Mouse (Mus musculus): ENCODE data around the gene Gng2.
A peak's percentile ranks its signal among the peaks of the same experiment; 100 is the strongest.
"Not testable (repeated sequence)": the region's sequence is repeated elsewhere in the genome, so short reads cannot be mapped to it uniquely, and the experiment has no call there.

Gene Gng2

DNA sequence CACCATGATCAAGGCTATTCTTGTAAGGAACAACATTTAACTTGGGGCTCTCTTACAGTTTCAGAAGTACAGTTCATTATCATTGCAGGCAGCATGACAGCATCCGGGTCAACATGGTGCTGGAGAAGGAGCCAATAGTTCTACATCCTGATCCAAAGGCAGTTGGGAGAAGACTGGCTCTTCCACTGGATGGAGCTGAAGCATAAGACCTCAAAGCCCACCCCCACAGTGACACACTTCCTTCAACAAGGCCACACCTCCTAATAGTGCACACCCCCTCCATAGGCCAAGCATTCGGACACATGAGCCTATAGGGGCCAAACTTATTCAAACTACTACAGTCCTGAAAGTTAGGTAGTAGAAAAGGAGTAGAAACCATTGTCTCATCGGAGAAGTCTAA, 42.3 kb downstream of the Gng2 start:
- no peak for DNase-seq

DNA sequence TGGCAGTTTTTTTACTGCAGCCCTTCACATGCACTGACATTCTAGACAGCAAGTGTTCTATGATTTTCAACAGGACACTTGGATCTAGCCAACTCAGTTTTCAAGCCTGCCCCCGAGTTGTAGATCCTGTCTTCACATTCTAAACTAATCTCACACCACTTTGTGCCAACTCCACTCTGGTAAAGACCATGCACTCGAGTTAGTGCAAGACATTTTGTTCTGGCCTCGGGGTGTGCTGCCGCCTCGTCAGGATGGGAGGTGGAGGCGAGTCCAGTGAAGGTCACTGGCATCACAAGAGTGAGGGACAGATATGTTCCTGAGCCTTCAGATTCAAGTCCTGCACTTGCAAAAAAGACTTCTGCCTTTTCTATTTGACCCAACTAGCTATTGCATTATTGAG, 44.1 kb downstream of the Gng2 start:
- no peak for DNase-seq

DNA sequence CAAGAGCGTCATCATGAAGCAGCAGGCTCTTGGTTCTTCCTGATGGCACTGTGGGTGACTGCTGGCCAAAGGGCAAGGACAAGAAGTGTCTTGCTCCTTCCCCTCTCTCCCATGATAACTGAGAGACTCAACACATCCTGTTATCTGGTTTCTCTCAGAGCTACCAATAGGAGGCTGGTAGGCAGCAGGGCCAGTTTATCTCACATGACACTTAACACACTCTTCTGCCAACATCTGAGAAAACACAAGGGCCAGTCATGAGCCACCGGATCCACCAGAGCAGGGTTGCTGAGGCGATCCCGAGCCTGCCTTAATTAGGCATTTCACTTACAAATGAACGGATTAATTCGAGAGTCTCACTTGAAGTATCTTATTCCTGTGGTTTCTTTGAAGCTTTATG, 49.5 kb downstream of the Gng2 start:
- DNase-seq: no peak

GRCm38 (mm10) chr14:19927156-19927555, 50.3 kb downstream of the Gng2 start:
- DNase-seq: no peak

DNA sequence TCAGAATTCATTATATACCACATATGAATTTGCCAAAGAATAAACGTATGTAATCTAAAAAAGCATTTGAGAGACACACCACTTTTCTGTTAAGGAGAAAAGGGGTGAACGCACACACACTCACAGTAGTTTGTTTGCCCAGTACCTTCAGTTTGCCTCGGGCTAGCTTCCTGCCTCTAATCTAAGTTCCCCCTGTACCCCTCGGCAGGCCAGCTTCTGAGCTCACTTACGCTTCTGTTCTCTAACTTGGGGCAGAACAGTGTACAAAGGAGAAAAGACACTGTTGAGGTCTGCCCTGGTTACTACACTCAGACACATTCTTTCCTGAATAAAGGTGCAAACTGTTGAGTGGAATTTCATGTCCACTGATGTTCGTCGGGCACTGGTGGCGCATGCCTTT, 51.1 kb downstream of the Gng2 start:
- DNase-seq: no peak

- DNase-seq: no peak
These were observed 52.3 kb downstream of the Gng2 start for GRCm38 (mm10) chr14:19925157-19925556.

DNA sequence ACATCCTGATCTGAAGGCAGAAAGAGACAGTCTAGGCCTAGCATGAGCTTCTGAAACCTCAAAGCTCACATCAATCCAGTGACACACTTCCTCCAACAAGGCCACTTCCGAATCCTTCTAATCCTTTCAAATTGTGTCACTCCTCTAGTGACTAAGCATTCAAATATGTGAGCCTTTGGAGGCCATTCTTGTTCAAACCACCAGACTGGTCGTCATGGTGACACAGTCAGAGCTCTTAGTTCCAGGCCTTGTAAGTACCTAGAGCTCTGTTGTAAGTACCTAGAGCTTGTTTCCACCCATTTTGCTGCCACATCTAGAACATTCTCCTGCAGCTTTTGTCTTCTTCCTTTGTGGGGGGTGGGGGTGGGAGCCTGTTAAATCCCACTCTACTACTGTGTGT, 53.3 kb downstream of the Gng2 start:
- no peak for DNase-seq

DNA sequence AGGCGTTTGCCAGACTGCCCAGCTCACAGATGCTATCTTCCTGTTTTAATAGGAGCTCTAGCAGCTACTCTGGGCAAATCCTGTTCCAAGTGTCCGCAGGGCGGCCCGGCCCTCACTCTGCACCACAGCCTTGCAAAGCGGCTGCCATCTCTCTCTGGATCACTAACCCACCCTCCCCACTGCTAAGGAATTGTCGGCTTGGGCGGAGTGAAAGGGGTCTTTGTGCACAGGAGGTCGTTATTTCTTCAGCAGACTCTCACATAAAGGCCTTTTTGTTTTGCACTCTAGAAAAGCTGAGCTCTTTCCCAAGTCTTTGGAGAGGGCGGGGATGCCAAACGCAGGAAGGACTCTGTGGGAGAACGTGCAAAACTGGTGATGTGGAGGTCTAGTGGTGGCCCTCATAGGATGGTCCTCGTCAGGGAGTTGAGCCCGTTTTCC, 57.2 kb downstream of the Gng2 start:
- DNase-seq: no peak

DNA sequence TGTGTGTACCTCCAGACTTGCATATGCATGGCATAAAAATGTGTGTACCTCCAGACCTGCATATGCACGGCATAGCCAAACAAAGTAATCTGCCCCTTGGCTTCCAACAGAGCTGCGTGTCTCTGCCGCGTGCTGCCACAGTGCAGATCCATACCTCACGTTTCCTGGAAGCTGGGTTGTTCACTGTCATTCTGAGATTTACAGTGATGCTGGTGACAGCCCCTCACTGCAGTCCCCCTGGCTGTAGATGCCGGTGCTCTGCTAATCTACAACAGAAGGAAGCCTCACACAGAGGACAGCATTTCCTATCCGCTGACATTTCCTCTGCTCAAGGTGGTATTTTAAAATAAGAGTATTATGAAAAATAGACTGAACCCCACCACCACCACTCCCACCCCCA, 57.6 kb downstream of the Gng2 start:
- DNase-seq: no peak

DNA sequence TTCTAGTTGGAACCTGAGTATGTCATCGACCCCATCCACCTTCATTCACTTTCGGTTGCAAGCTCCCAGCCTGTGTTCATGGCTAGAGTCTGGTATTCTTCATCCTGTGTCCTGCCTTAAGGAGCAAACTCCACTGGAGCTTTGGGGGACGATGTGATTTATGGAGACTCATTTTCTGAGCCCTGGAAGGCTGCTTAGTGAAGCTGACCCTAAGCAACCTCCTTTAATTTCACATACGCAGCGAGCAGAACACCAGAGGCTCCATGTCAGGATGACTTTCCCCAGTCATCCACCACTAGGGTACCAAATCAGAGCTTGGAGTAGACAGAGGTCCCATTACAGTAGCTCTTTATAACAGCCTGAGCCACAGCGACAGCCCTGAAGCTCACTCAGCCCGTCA, 59.9 kb downstream of the Gng2 start:
- no peak for DNase-seq

DNA sequence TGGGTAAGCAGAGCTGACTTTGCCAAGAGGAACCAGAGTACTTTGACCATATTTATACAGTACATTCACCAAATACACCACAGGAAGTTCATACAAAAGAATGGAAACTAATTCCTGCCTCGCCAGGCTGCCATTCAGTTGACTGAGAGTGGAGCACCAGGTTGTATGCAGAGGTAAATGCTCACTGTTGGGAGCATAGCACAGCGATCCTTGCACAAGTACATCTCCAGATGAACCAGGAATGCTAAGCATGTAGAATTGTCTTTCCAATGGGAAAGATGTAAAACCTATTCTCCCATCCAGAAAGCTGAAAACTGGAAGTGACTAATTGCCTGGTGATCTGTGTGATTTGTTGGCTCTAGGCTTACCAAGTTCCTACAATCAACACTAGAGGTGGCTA, 61.1 kb downstream of the Gng2 start:
- no peak for DNase-seq

GRCm38 (mm10) chr14:19912891-19913290, 64.5 kb downstream of the Gng2 start:
- DNase-seq: no peak

- peak; percentile 88 to 89 for DNase-seq
These were observed 71.8 kb downstream of the Gng2 start for GRCm38 (mm10) chr14:19905615-19906014.

DNA sequence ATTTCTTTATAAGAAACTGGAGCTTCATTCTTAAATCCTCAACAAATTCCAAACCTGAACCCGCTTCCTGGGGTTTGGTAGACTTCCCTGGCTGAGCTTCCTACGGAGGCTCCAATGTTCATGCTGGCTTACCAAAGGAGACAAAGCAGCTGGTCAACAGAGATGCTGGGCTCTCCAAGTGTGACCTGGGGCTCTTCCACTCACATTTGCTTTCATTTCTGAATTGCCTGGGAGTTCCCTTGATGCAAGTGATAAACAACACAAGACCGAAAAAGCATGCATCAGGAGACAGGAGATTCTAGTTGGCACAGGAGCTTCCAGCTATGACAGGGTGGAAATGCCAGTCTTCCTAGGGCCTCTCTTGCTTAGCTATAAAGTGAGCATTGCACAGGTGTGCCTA, 72.6 kb downstream of the Gng2 start:
- peak; percentile 19 to 40 for DNase-seq

DNA sequence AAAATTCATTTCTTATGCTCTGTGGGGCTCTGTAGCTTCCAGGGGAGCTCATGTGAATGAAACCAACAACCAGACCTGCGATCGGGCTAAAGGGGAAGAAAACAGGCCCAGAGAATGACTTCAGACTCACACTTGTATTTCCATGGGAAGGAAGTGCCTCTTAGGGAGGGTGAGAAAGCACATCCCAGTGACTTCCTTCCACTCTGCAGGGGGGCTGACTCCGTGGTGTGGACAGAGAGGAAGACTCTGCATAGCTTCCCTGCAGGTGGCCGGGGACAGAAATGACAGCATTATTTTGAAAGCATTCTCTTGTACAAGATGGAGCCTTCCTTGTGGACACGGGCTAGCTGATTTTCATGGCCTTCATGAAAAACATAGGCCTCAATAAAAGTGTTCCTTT, 73.4 kb downstream of the Gng2 start:
- peak; percentile 25 to 28 for DNase-seq

GRCm38 (mm10) chr14:19900492-19900891, 76.9 kb downstream of the Gng2 start:
- DNase-seq: no peak

DNA sequence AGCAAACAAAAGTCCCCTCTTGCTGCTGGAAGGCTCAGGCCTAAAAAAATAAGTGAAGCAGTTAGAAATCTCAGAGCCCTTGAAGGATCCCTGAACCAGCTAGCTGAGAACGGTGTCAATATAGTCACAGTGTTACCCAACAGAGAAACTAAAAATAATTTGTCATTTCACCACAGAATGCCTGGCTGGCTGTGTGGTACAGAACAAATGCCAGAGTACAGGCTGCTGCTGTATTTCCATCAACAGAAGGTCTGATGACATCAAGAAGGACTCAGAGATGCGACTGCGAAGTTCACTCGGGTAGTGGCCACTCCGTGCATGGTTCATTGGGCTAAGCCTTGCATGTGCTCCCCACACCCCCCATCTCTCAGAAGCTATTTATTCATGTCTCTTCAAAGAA, 89.9 kb downstream of the Gng2 start:
- no peak for DNase-seq

- not testable (repeated sequence) for DNase-seq
These were observed 93.0 kb downstream of the Gng2 start for GRCm38 (mm10) chr14:19884431-19884830.

DNA sequence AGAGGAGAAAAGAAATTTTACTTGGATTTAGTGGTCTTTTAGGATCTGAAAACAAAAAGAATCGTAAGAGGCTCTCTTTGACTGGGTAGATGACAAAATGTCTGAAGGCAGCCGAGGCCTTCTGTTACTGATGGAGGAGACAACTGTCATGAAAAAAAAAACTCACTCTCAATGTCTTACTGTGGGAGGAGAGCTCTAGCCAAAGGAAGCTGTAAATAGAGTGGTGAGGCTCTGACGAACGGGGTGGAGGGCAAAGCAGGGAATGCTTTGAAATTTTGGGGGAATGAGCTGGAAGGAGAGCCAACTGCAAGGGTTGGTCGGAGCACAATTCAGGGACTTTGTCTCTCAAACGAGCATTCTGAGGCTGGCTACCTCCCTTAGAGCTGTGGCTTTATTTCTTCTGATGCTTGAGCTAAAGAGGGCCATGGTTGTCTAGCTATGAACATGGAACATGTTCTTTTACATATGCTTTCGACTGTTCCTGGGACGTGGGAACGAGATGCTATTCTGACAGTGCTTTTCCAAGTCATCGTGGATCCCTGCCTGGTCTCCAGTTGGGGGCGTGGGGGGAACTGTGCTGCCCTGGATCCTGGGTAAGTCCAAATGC, 103.1 kb downstream of the Gng2 start:
- DNase-seq: no peak

DNA sequence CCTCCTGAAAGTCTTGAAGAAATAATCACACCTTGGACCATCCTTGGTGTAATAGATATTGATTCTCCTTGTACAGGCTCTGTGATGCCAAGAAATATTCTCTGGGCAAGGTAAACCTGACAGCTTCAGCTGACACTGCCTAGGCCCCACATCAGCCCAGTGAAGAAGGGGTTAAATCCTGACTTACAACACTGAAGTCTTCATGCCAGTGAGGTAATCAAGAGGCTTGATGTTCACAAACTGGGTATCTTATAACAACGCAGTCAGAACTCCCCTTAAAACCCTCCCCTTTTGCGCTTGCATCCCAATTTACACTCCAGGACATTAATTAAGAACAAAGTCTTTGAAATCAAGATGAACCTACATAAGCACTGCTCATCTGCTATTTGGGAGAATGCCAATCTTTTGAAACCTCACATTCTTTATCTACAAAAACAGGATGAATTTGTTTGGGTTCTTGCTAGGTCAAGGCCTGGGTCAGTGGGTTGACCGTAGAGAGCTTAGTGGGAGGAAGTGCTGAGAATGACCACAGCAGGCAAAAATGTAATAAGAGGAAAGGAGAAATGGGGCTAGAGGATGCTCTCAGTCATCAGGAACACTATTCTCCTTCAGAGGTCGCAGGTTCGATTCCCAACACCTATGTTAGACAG, 110.0 kb downstream of the Gng2 start:
- DNase-seq: no peak

DNA sequence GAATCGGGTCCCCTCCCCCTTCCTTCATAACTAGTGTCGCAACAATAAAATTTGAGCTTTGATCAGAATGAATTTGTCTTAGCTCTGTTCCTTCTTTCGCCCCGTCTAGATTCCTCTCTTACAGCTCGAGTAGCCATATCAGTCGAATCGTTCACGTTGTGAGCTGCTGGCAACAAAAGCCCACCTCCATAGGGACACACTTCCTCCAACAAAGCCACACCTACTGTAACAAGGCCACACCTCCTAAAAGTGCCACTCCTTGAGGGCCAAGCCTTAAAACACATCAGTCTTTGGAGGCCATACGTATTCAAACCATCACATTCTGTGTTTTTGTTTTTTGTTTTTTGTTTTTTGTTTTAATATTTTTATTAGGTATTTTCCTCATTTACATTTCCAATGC, 112.3 kb downstream of the Gng2 start:
- not testable (repeated sequence) for DNase-seq

GRCm38 (mm10) chr14:19861311-19862080, 115.9 kb downstream of the Gng2 start:
- DNase-seq: no peak

GRCm38 (mm10) chr14:19860281-19860680, 117.1 kb downstream of the Gng2 start:
- DNase-seq: no peak

Data from cerebellum, adult 18-20 months (tissue).